Mouse (Mus musculus) CH12.LX (cell line): ENCODE results near the gene Ccdc63. TPM values are rescaled to one million over a fixed set of nuclear protein-coding genes. Genes with fewer than 3 reads are reported as not detected.

ENCODE experiments used
- DNase-seq: peaks from one replicate; pipeline ENCODE4 v3.0.0-alpha.2; 2013; ENCODE audit errors: extremely low read depth
- H3K27ac ChIP-seq: 2 replicates; pipeline ENCODE4 v1.5.1; 2012; ENCODE audit warnings: low read depth, mild to moderate bottlenecking, control low read depth, moderate library complexity; ENCODE audit not compliant: insufficient read depth
- H3K27me3 ChIP-seq: replicated peaks from 2 replicates; pipeline ENCODE3; 2012; ENCODE audit warnings: inconsistent platforms
- H3K36me3 ChIP-seq, 2 experiments: replicated peaks in 1 of 2; 2 replicates each; pipeline versions ENCODE3 to v1.6.1; 2012; ENCODE audit warnings: inconsistent platforms in 1 of 2, low read length in 1 of 2, mild to moderate bottlenecking in 1 of 2, mixed read lengths in 1 of 2, moderate library complexity in 1 of 2; ENCODE audit not compliant: control insufficient read depth in 1 of 2, insufficient read depth in 1 of 2
- H3K4me1 ChIP-seq, 2 experiments: 2 replicates each; pipeline ENCODE4 v1.6.1; 2012; ENCODE audit warnings: inconsistent platforms in 1 of 2, moderate library complexity in 1 of 2; ENCODE audit not compliant: insufficient read depth in 2 of 2, control insufficient read depth in 1 of 2
- H3K4me2 ChIP-seq: 2 replicates; pipeline ENCODE4 v1.6.1; 2012; ENCODE audit warnings: low read depth, mild to moderate bottlenecking, control low read depth; ENCODE audit not compliant: poor library complexity, insufficient read depth, severe bottlenecking
- H3K4me3 ChIP-seq, 3 experiments: fragments of 150-350 bp in 1 of 3; sonication (generic) in 1 of 3; replicated peaks in 1 of 3; 2 replicates each; pipeline versions ENCODE3 to v1.5.1; 2011 to 2012; ENCODE audit warnings: low read depth in 2 of 3, low read length in 2 of 3, mild to moderate bottlenecking in 2 of 3, moderate library complexity in 2 of 3, control low read depth in 1 of 3, improper control_type of control experiment in 1 of 3, inconsistent platforms in 1 of 3, mixed read lengths in 1 of 3; ENCODE audit not compliant: poor library complexity in 1 of 3
- H3K79me2 ChIP-seq: replicated peaks from 2 replicates; pipeline ENCODE4 v1.6.1; 2012; ENCODE audit warnings: mild to moderate bottlenecking, moderate library complexity; ENCODE audit not compliant: control insufficient read depth, poor library complexity, insufficient read depth, severe bottlenecking; ENCODE audit errors: extremely low read depth
- H3K9ac ChIP-seq: 2 replicates; pipeline ENCODE4 v1.6.1; 2012; ENCODE audit warnings: low read depth, mild to moderate bottlenecking, control low read depth, moderate library complexity; ENCODE audit not compliant: insufficient read depth
- H3K9me3 ChIP-seq: replicated peaks from 2 replicates; pipeline ENCODE3; 2012; ENCODE audit warnings: low read length, inconsistent platforms, mixed read lengths
- CHD1 ChIP-seq: IDR thresholded peaks from 2 replicates; pipeline ENCODE4 v1.6.1; 2012; ENCODE audit warnings: low read depth, low read length, improper control_type of control experiment, inconsistent platforms
- CHD2 ChIP-seq: IDR thresholded peaks from 2 replicates; pipeline ENCODE4 v1.6.1; 2011; ENCODE audit warnings: low read length, improper control_type of control experiment
- CTCF ChIP-seq, 2 experiments: IDR thresholded peaks in 1 of 2; conservative IDR thresholded peaks in 1 of 2; 2 replicates each; pipeline ENCODE4 v1.5.1; 2011 to 2012; ENCODE audit warnings: low read depth in 2 of 2, low read length in 2 of 2, improper control_type of control experiment in 1 of 2, inconsistent platforms in 1 of 2, mild to moderate bottlenecking in 1 of 2, moderate library complexity in 1 of 2
- E2F4 ChIP-seq: IDR thresholded peaks from 2 replicates; pipeline ENCODE4 v1.6.1; 2011; ENCODE audit warnings: low read depth, low read length, improper control_type of control experiment; ENCODE audit not compliant: insufficient replicate concordance
- ELF1 ChIP-seq: IDR thresholded peaks from 2 replicates; pipeline ENCODE4 v1.6.1; 2014; ENCODE audit warnings: low read depth, mild to moderate bottlenecking, inconsistent platforms, low read length, improper control_type of control experiment
- EP300 ChIP-seq: IDR thresholded peaks from 2 replicates; pipeline ENCODE4 v1.6.1; 2011; ENCODE audit warnings: low read length, improper control_type of control experiment
- ETS1 ChIP-seq: conservative IDR thresholded peaks from 2 replicates; pipeline ENCODE4 v1.6.1; 2012; ENCODE audit warnings: low read depth, mild to moderate bottlenecking, inconsistent platforms, low read length, improper control_type of control experiment, moderate library complexity
- JUND ChIP-seq: conservative IDR thresholded peaks from 2 replicates; pipeline ENCODE4 v1.6.1; 2011; ENCODE audit warnings: low read depth, low read length, improper control_type of control experiment
- KAT2A ChIP-seq: IDR thresholded peaks from 2 replicates; pipeline ENCODE4 v1.6.1; 2012; ENCODE audit warnings: low read length, improper control_type of control experiment, inconsistent platforms; ENCODE audit not compliant: insufficient replicate concordance
- MAFK ChIP-seq: IDR thresholded peaks from 2 replicates; pipeline ENCODE4 v1.6.1; 2011; ENCODE audit warnings: low read length, improper control_type of control experiment; ENCODE audit not compliant: insufficient replicate concordance
- MAX ChIP-seq: IDR thresholded peaks from 2 replicates; pipeline ENCODE4 v1.6.1; 2011; ENCODE audit warnings: low read length, improper control_type of control experiment
- MAZ ChIP-seq: IDR thresholded peaks from 2 replicates; pipeline ENCODE4 v1.6.1; 2012; ENCODE audit warnings: low read depth, mild to moderate bottlenecking, inconsistent platforms, low read length, improper control_type of control experiment, moderate library complexity
- MXI1 ChIP-seq: IDR thresholded peaks from 2 replicates; pipeline ENCODE4 v1.6.1; 2011; ENCODE audit warnings: mild to moderate bottlenecking, low read depth, low read length, improper control_type of control experiment
- MYC ChIP-seq: IDR thresholded peaks from 2 replicates; pipeline ENCODE4 v1.6.1; 2011; ENCODE audit warnings: low read depth, mild to moderate bottlenecking, improper control_type of control experiment, low read length
- NELFE ChIP-seq: IDR thresholded peaks from 2 replicates; pipeline ENCODE4 v1.6.1; 2011; ENCODE audit warnings: low read depth, low read length, improper control_type of control experiment
- NRF1 ChIP-seq: IDR thresholded peaks from 2 replicates; pipeline ENCODE4 v1.6.1; 2014; ENCODE audit warnings: low read depth, mild to moderate bottlenecking, inconsistent platforms, low read length, improper control_type of control experiment, moderate library complexity
- POLR2AphosphoS2 ChIP-seq: IDR thresholded peaks from 2 replicates; pipeline ENCODE4 v1.6.1; 2011; ENCODE audit warnings: low read depth, low read length, improper control_type of control experiment
- RAD21 ChIP-seq: IDR thresholded peaks from 2 replicates; pipeline ENCODE4 v1.6.1; 2011; ENCODE audit warnings: low read depth, mild to moderate bottlenecking, low read length, improper control_type of control experiment, moderate library complexity
- RCOR1 ChIP-seq: conservative IDR thresholded peaks from 2 replicates; pipeline ENCODE4 v1.6.1; 2012; ENCODE audit warnings: low read depth, mild to moderate bottlenecking, inconsistent platforms, low read length, improper control_type of control experiment
- SIN3A ChIP-seq: IDR thresholded peaks from 2 replicates; pipeline ENCODE4 v1.6.1; 2012; ENCODE audit warnings: low read length, improper control_type of control experiment, inconsistent platforms
- TBP ChIP-seq: conservative IDR thresholded peaks from 2 replicates; pipeline ENCODE4 v1.6.1; 2011; ENCODE audit warnings: low read depth, low read length, improper control_type of control experiment
- TCF12 ChIP-seq: IDR thresholded peaks from 2 replicates; pipeline ENCODE4 v1.6.1; 2014; ENCODE audit warnings: low read depth, mild to moderate bottlenecking, inconsistent platforms, low read length, improper control_type of control experiment
- UBTF ChIP-seq: IDR thresholded peaks from 2 replicates; pipeline ENCODE4 v1.6.1; 2012; ENCODE audit warnings: low read depth, mild to moderate bottlenecking, inconsistent platforms, low read length, improper control_type of control experiment, moderate library complexity
- USF1 ChIP-seq: IDR thresholded peaks from 2 replicates; pipeline ENCODE4 v1.6.1; 2014; ENCODE audit warnings: low read depth, mild to moderate bottlenecking, inconsistent platforms, low read length, improper control_type of control experiment
- USF2 ChIP-seq: conservative IDR thresholded peaks from 2 replicates; pipeline ENCODE4 v1.6.1; 2011; ENCODE audit warnings: low read depth, low read length, improper control_type of control experiment
- ZC3H11A ChIP-seq: IDR thresholded peaks from 2 replicates; pipeline ENCODE4 v1.6.1; 2012; ENCODE audit warnings: low read depth, mild to moderate bottlenecking, inconsistent platforms, low read length, improper control_type of control experiment
- ZKSCAN1 ChIP-seq: IDR thresholded peaks from 2 replicates; pipeline ENCODE4 v1.6.1; 2012; ENCODE audit warnings: low read depth, inconsistent platforms, low read length, improper control_type of control experiment, borderline replicate concordance
- ZMIZ1 ChIP-seq: IDR thresholded peaks from 2 replicates; pipeline ENCODE4 v1.6.1; 2012; ENCODE audit warnings: low read depth, mild to moderate bottlenecking, inconsistent platforms, low read length, improper control_type of control experiment
- dilution Hi-C: fragments of 300-500 bp; cut with MboI; formaldehyde crosslinking; loops from 2 replicates; pipeline ENCODE4 v1.14.3; 2020; ENCODE audit warnings: low sequenced_read_pairs; ENCODE audit not compliant: extremely low pct_unique_long_range_greater_than_20kb, extremely low pct_ligation_motif_present
- in situ Hi-C: fragments of 300-500 bp; cut with MboI; formaldehyde crosslinking; loops from 3 replicates; pipeline ENCODE4 v1.14.3; 2019; ENCODE audit warnings: low sequenced_read_pairs, low pct_ligation_motif_present, low pct_unique_long_range_greater_than_20kb, mixed read lengths
- polyA plus RNA-seq: library from polyadenylated mRNA; unstranded; fragments of >175 nt; gene quantifications from 2 replicates; pipeline ENCODE4 v1.2.1, GENCODE M21; 2012; ENCODE audit warnings: low read depth; ENCODE audit not compliant: insufficient read length
- total RNA-seq, 2 experiments: library from RNA; depleted of rRNA; stranded (reverse); fragments of 300-350 nt in 1 of 2; fragments of >200 nt in 1 of 2; gene quantifications; 2 replicates each; pipeline ENCODE4 v1.2.3; 2012 to 2014

Ccdc63 gene
- total and polyA plus RNA-seq, 3 experiments = 0.39 to 0.70 (median 0.47) TPM

DNA sequence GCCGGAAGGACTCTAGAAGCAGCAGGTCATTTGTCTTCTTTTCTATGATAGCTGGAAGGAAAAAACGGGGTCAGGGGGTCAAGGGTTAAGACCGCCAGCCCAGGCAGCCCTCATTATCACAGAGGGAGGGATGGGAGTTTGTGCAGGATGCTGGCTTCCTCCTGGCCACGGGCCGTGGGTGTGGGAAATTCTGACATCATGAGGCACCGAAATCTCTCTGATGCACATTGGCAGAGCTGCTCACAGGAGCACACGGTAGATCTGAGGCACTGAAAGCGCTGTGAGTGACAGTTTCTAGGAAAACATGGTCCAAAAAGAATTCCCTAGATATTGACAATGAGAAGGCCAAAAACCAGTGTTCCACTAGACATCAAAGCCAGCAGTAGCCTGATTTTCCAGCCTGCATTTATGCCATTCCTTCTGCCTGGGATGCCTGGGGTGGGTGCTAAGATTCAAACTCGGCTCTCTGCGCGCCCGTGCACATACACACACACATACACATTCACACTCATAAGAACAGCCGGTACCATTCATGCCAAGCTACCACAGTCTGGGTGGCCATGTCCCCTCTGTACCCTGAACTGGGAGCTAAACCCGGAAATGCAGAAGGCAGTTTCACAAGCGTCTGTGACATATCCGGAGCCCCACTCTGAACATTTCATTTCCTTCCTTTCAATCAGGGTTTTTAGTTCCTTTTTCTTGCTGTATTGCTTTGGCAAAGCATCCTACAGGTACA, 31.1 kb downstream of the Ccdc63 start:
- H3K4me1 ChIP-seq = peaks cover 8 to 14% of the 10 kb centered on the region in 2 experiments
- TF ChIP-seq RCOR1 (no peak), KAT2A (no peak), E2F4 (no peak), MYC (no peak), USF1 (no peak), CHD1 (no peak), SIN3A (no peak), MAFK (no peak), CTCF (conservative IDR thresholded peaks at IDR 0.05 in 1 of 2, IDR thresholded peaks at IDR 0.05 in 1 of 2; ENCODE audit: low read depth in 2 of 2, low read length in 2 of 2) (no peak), MXI1 (no peak), ZC3H11A (no peak), ETS1 (no peak), EP300 (no peak), ELF1 (no peak), MAZ (no peak), UBTF (no peak), NRF1 (no peak), ZKSCAN1 (no peak), NELFE (no peak), POLR2AphosphoS2 (no peak)
- H3K9ac ChIP-seq = no peak overlapping the region
- H3K4me3 ChIP-seq = no peak overlapping the region
- no peak overlapping the region for H3K4me2 ChIP-seq
- H3K36me3 ChIP-seq = no peaks in the 10 kb centered on the region
- no peaks in the 10 kb centered on the region for H3K9me3 ChIP-seq
- H3K27me3 ChIP-seq = peaks cover 19% of the 10 kb centered on the region
- in situ Hi-C loops (no loop called here), dilution Hi-C loops (no loop called here)
- DNase-seq = no peak
- no peak overlapping the region for H3K27ac ChIP-seq
- H3K79me2 ChIP-seq = no peaks in the 10 kb centered on the region

DNA sequence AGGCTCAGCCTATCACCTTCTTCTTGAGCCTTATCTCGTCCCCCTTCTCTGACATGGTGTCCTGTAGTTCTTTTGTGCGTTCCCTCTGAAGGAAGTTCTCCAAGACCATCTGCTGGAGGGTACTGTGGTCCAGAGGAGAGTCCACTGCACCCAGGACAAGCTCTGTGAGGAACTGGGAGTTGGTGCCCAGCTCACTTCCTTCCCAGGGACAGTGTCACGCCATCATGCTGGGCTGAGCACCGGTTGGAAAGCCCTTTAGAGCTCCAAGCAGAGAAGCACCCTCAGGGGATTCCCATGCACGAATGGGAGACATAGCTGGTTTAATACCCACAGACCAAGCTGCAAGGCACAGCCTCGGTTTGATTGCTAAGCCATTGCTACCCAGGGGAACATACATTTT, 32.5 kb downstream of the Ccdc63 start:
- Histone ChIP-seq H3K27ac (no peak overlapping the region), H3K4me1 (peaks cover 4 to 6% of the 10 kb centered on the region in 2 experiments; a peak in 3 of 4 replicates), H3K4me3 (no peak overlapping the region), H3K79me2 (no peaks in the 10 kb centered on the region), H3K27me3 (peaks cover 33% of the 10 kb centered on the region), H3K9ac (no peak overlapping the region), H3K4me2 (no peak overlapping the region), H3K9me3 (no peaks in the 10 kb centered on the region), H3K36me3 (no peaks in the 10 kb centered on the region)
- dilution Hi-C loops (no loop called here), in situ Hi-C loops (no loop called here)
- no peak for DNase-seq
- no peak for TF ChIP-seq NRF1
- TF ChIP-seq TCF12 = no peak
- no peak for TF ChIP-seq MAX
- no peak for TF ChIP-seq MYC
- TF ChIP-seq RAD21 = no peak
- TF ChIP-seq ZMIZ1 = no peak
- no peak for TF ChIP-seq MAZ
- TF ChIP-seq JUND = no peak
- TF ChIP-seq USF2 = no peak
- TF ChIP-seq KAT2A = no peak
- TF ChIP-seq TBP = no peak
- TF ChIP-seq CHD2 = no peak
